Mouse (Mus musculus) cerebellum, adult 11-12 months (tissue): ENCODE measurements around the gene B4galt3.
"Not testable (repeated sequence)": the region's sequence is repeated elsewhere in the genome, so short reads cannot be mapped to it uniquely, and the experiment has no call there.

Experiments used
- DNase-seq: peaks from one replicate; pipeline ENCODE4 v3.0.0; 2022

The B4galt3 gene

GRCm38 (mm10) chr1:171285096-171285892, 15.2 kb downstream of the B4galt3 start:
- peak; percentile 23 for DNase-seq

GRCm38 (mm10) chr1:171286517-171286916, 16.4 kb downstream of the B4galt3 start:
- peak; percentile 66 for DNase-seq

- DNase-seq = peak; percentile 95
Observed at GRCm38 (mm10) chr1:171287136-171288081, 17.3 kb downstream of the B4galt3 start, which contains the start of gene Usp21. Usp21 (minus strand) TSS chr1:171287991.

- peak; percentile 26 for DNase-seq
Observed at GRCm38 (mm10) chr1:171288328-171288727, 18.2 kb downstream of the B4galt3 start.

GRCm38 (mm10) chr1:171293351-171293750, 23.2 kb downstream of the B4galt3 start:
- no peak for DNase-seq

- DNase-seq = no peak
Observed at GRCm38 (mm10) chr1:171293906-171294297, 23.8 kb downstream of the B4galt3 start.

GRCm38 (mm10) chr1:171294298-171295062, 24.4 kb downstream of the B4galt3 start, which contains the start of gene Ufc1:
Ufc1 (minus strand) TSS chr1:171295024.
- DNase-seq = peak; percentile 88

GRCm38 (mm10) chr1:171295063-171295402, 24.9 kb downstream of the B4galt3 start:
- DNase-seq = no peak

- DNase-seq = no peak
Observed at GRCm38 (mm10) chr1:171298226-171298625, 28.1 kb downstream of the B4galt3 start.

GRCm38 (mm10) chr1:171306157-171306556, 36.0 kb downstream of the B4galt3 start:
- DNase-seq = not testable (repeated sequence)

GRCm38 (mm10) chr1:171309321-171309720, 39.2 kb downstream of the B4galt3 start:
- no peak for DNase-seq

- no peak for DNase-seq
Observed at GRCm38 (mm10) chr1:171319748-171320147, 49.6 kb downstream of the B4galt3 start.

- DNase-seq = peak; percentile 81
Observed at GRCm38 (mm10) chr1:171320151-171320550, 50.0 kb downstream of the B4galt3 start.

GRCm38 (mm10) chr1:171321415-171321814, 51.3 kb downstream of the B4galt3 start:
- no peak for DNase-seq

GRCm38 (mm10) chr1:171322012-171322411, 51.9 kb downstream of the B4galt3 start:
- DNase-seq = no peak

- DNase-seq = no peak
Observed at GRCm38 (mm10) chr1:171325571-171325970, 55.4 kb downstream of the B4galt3 start.
